Mouse (Mus musculus): ENCODE data around the gene Lenep.

DNA sequence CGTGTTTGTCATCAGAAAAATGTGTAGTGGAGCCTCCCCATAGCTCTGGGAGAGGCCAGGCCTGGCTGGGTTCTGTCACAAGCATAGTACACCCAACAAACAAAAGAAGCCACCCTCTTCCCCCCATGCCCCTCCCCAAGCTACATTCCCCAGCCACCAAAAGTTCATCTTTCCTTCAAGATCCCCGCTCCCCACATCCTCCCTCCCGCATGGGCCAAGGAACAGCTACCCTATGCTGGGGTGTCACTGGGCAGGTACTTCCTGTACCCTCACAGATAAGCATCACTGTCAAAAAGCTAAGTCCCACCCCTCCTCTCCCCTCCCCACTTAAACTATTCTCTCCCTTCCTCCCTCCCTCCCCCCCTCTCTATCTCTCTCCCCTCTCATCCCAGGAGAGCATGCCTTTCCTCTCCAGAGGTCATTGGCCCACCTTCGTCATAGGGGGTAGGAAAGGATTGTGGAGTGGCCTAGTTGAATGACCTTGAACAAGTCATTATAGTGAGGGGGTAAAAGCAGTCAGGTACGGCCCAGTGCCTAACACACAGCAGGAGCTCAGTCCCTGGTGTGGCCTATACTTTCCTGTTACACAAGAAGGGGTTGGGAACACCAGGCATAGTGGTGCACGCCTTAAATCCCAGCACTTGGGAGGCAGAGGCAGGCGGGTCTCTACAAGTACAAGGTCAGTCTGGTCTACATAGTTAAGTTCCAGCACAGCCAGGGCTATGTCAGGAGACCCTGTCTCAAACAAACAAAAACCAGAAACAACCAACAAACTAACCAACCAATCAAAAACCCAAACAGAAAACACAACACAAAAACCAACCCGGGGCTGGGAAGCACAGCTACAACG lies 20.3 kb downstream of the Lenep start:
- TF ChIP-seq CTCF (IDR thresholded peaks at IDR 0.05; ENCODE audit: borderline replicate concordance, control insufficient read depth, extremely low read depth, insufficient read depth, low read length, poor library complexity) (no peak), POLR2A (IDR thresholded peaks at IDR 0.05; ENCODE audit: control insufficient read depth, extremely low read depth, insufficient read depth, low read length, poor library complexity) (no peak)

Data from thymus, adult 2 months (tissue).